21 mouse cellular contexts compared by ENCODE assay signal in genomic region chr2:179779266-179779665, GRCm38 (mm10).
"Had no signal": no experiment of that assay in that cellular context is flagged by ENCODE, and none has a peak within 500 bp of the region (broad histone marks: within the 10 kb centered on the region; RNA-seq: fewer than 3 reads in every experiment).

No protein-coding gene starts in this region.

- H3K9me3 ChIP-seq: lung, embryonic 15.5 days; megakaryocyte, embryonic 14.5 days; midbrain, embryonic 13.5 days; midbrain, embryonic 15.5 days; neural tube, embryonic 12.5 days; stomach, embryonic 15.5 days had no signal

- H3K36me3 ChIP-seq: lung, embryonic 15.5 days; midbrain, embryonic 13.5 days; midbrain, embryonic 15.5 days; neural tube, embryonic 12.5 days; stomach, embryonic 15.5 days had no signal

- H3K27ac ChIP-seq: lung, embryonic 15.5 days; macrophage; midbrain, embryonic 13.5 days; midbrain, embryonic 15.5 days; neural tube, embryonic 12.5 days; stomach, embryonic 15.5 days; stomach, postnatal 0 days had no signal

- H3K9ac ChIP-seq: liver, postnatal 0 days; lung, embryonic 15.5 days; midbrain, embryonic 13.5 days; midbrain, embryonic 15.5 days; neural tube, embryonic 12.5 days; stomach, embryonic 15.5 days had no signal

- H3K4me1 ChIP-seq: megakaryocyte, embryonic 14.5 days; midbrain, embryonic 15.5 days; stomach, embryonic 15.5 days had no signal

- DNase-seq: liver, postnatal 0 days; lung, adult 2 months; lung, postnatal 14 days; lung, postnatal 36 days; retina, postnatal 1 day; right cerebral cortex, adult 18-20 months; right cerebral cortex, postnatal 25 days; right cerebral cortex, postnatal 4 days; thymus, adult 2 months; thymus, postnatal 25 days; thymus, postnatal 4 days had no signal

- ATAC-seq: liver, postnatal 0 days; lung, postnatal 0 days; midbrain, embryonic 13.5 days; midbrain, embryonic 15.5 days had no signal

- H3K4me2 ChIP-seq: lung, embryonic 15.5 days; midbrain, embryonic 11.5 days; midbrain, embryonic 13.5 days; midbrain, embryonic 15.5 days; neural tube, embryonic 12.5 days; stomach, embryonic 15.5 days had no signal

- H3K27me3 ChIP-seq: midbrain, embryonic 13.5 days; midbrain, embryonic 15.5 days; neural tube, embryonic 12.5 days; stomach, embryonic 15.5 days had no signal

- H3K4me3 ChIP-seq: lung, embryonic 15.5 days; megakaryocyte, embryonic 14.5 days; midbrain, embryonic 13.5 days; midbrain, embryonic 15.5 days; neural tube, embryonic 12.5 days; stomach, embryonic 15.5 days had no signal
